Mouse (Mus musculus) myocyte (in vitro differentiated cells): ENCODE measurements at regions not wholly inside any gene's neighbourhood (a gene's known extent, or its start where the extent isn't known, plus 50 kb on each side); places are given as distances from the start of the nearest gene placed in this dataset.

Source experiments
- E2F4 ChIP-seq: IDR thresholded peaks from one replicate; pipeline ENCODE4 v1.6.1; 2011; ENCODE audit warnings: mild to moderate bottlenecking, control low read depth, moderate library complexity; ENCODE audit not compliant: insufficient read depth
- MYOD1 ChIP-seq, 3 experiments: IDR thresholded peaks; one replicate each; pipeline ENCODE4 v1.6.1; 2011; ENCODE audit warnings: control low read depth in 2 of 3, low read depth in 2 of 3, mild to moderate bottlenecking in 2 of 3, moderate library complexity in 1 of 3; ENCODE audit not compliant: insufficient read length in 2 of 3, control insufficient read depth in 1 of 3
- POLR2A ChIP-seq: IDR thresholded peaks from one replicate; pipeline ENCODE4 v1.6.1; 2011; ENCODE audit warnings: low read depth, mild to moderate bottlenecking, control low read depth, moderate library complexity; ENCODE audit not compliant: insufficient read length

GRCm38 (mm10) chr13:51980344-51980743 is 133.9 kb downstream of the Gadd45g start:
- no peak for TF ChIP-seq POLR2A
- no peak for TF ChIP-seq E2F4
- peak in 2 of 3 experiments; percentile 97 to 98 for TF ChIP-seq MYOD1 (IDR thresholded peaks at IDR 0.05; ENCODE audit: control insufficient read depth in 1 of 3, insufficient read length in 2 of 3, low read depth in 2 of 3)
